8 mouse cellular contexts compared by ENCODE assay signal in the genomic region with DNA sequence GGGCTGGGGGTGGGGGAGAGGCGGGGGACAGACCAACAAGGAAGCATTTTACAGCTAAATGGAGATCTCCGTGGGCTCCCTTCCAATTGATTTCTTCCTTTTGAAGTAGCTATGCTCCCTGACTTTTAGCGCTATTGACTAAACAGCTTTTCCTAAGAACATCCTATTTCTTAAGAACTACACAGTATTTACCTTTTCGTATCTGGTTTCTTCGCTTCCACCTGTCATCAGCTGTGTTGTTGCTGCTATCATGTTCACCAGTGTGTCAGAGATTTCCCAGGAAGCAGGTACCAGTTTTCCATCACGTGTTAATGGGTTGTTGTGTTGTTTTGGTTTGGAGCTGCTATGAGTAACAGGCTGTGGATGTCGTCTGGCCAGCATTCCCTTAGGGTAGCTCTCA. TPM values are rescaled to one million over a fixed set of nuclear protein-coding genes. Genes with fewer than 3 reads are reported as not detected.
DNase-seq lines count a peak whose midpoint lies in the region; ATAC-seq and TF ChIP-seq lines count a peak whose summit lies in the region.

Natd1 (minus strand) TSS at position 260 of the 400 bp plus-strand sequence.

- DNase-seq in lung, adult 2 months = no peak
- no peak for DNase-seq in lung, postnatal 14 days
- no peak for DNase-seq in left cerebral cortex, postnatal 4 days
- DNase-seq in thymus, postnatal 36 days = no peak

- intact Hi-C loops in left cerebral cortex, postnatal 4 days (cut with DNase I) = no loop called here

- no peak for TF ChIP-seq POLR2A in lung, adult 2 months (IDR thresholded peaks at IDR 0.05; ENCODE audit: borderline replicate concordance, extremely low read depth, low read depth, low read length)
- TF ChIP-seq POLR2A in bone marrow, adult 2 months (IDR thresholded peaks at IDR 0.05; ENCODE audit: borderline replicate concordance, control insufficient read depth, low read depth, low read length) = no peak

- H3K9ac ChIP-seq in heart, embryonic 11.5 days (ENCODE audit: low read depth, low read length) = peak within 1 kb of the TSS; percentile 88
- H3K9ac ChIP-seq in stomach, embryonic 14.5 days (replicated peaks; ENCODE audit: low read depth, low read length) = peak within 1 kb of the TSS; percentile 83

- H3K4me2 ChIP-seq in heart, embryonic 11.5 days = peak within 1 kb of the TSS; percentile 92
- H3K4me2 ChIP-seq in stomach, embryonic 14.5 days (replicated peaks; ENCODE audit: low read depth, low read length) = peak within 1 kb of the TSS; percentile 78

- H3K27me3 ChIP-seq in heart, embryonic 11.5 days (ENCODE audit: control insufficient read depth, insufficient read depth, low read length) = no peaks in the 10 kb centered on the region
- H3K27me3 ChIP-seq in stomach, embryonic 14.5 days (ENCODE audit: control insufficient read depth, insufficient read depth, low read length) = no peaks in the 10 kb centered on the region

- H3K9me3 ChIP-seq in heart, embryonic 11.5 days (replicated peaks; ENCODE audit: control insufficient read depth, low read length) = no peaks in the 10 kb centered on the region
- no peaks in the 10 kb centered on the region for H3K9me3 ChIP-seq in stomach, embryonic 14.5 days (ENCODE audit: control insufficient read depth, low read depth, low read length)

- ATAC-seq in heart, embryonic 11.5 days (replicated peaks; ENCODE audit: insufficient number of reproducible peaks, low FRiP score, low TSS enrichment) = no peak
- ATAC-seq in stomach, embryonic 14.5 days (ENCODE audit: insufficient number of reproducible peaks, insufficient read depth, low FRiP score, low read depth) = no peak
- ATAC-seq in CD4-positive, CD25-positive, alpha-beta regulatory T cell, adult 4 months = no peak

- peaks cover 16% of the 10 kb centered on the region for H3K4me1 ChIP-seq in lung, adult 2 months (ENCODE audit: control insufficient read depth, insufficient read depth, low read length)
- peaks cover 5% of the 10 kb centered on the region; the same call in 1 of the 2 replicates for H3K4me1 ChIP-seq in bone marrow, adult 2 months (ENCODE audit: control insufficient read depth, insufficient read depth, low read length)
- H3K4me1 ChIP-seq in heart, embryonic 11.5 days (ENCODE audit: control insufficient read depth, insufficient read depth, low read length) = peaks cover 30% of the 10 kb centered on the region
- H3K4me1 ChIP-seq in stomach, embryonic 14.5 days (ENCODE audit: control insufficient read depth, insufficient read depth, low read length) = peaks cover 16% of the 10 kb centered on the region

- H3K27ac ChIP-seq in bone marrow, adult 2 months (ENCODE audit: control insufficient read depth, insufficient read depth, low read depth, low read length, poor library complexity) = peak within 1 kb of the TSS; percentile 83
- peak within 1 kb of the TSS; percentile 80 for H3K27ac ChIP-seq in heart, embryonic 11.5 days (ENCODE audit: low read depth, low read length)
- 0 out of 2 replicates have a peak within 1 kb of the TSS, but pooled peaks have one; percentile 3 for H3K27ac ChIP-seq in stomach, embryonic 14.5 days (ENCODE audit: low read length)

- no peaks in the 10 kb centered on the region for H3K36me3 ChIP-seq in heart, embryonic 11.5 days (ENCODE audit: control insufficient read depth, insufficient read depth, low read length)
- no peaks in the 10 kb centered on the region for H3K36me3 ChIP-seq in stomach, embryonic 14.5 days (ENCODE audit: control insufficient read depth, insufficient read depth, low read length)

- WGBS in lung, adult 2 months = 30% methylated on average over 7 of the region's 7 CpGs
- WGBS in bone marrow, adult 2 months = 38% methylated on average over 7 of the region's 7 CpGs
- 30% methylated on average over 7 of the region's 7 CpGs for WGBS in heart, embryonic 11.5 days (ENCODE audit: insufficient replicate concordance)
- WGBS in stomach, embryonic 14.5 days = 30% methylated on average over 7 of the region's 7 CpGs

- peak within 1 kb of the TSS; percentile 74 for H3K4me3 ChIP-seq in lung, adult 2 months (replicated peaks; ENCODE audit: extremely low read depth, low read depth, low read length)
- H3K4me3 ChIP-seq in bone marrow, adult 2 months (replicated peaks; ENCODE audit: control insufficient read depth, low read depth, low read length) = peak within 1 kb of the TSS; percentile 85
- peak within 1 kb of the TSS; percentile 95 for H3K4me3 ChIP-seq in heart, embryonic 11.5 days (ENCODE audit: low read depth, low read length)
- H3K4me3 ChIP-seq in stomach, embryonic 14.5 days (ENCODE audit: low read depth, low read length) = peak within 1 kb of the TSS; percentile 94

- no peak for TF ChIP-seq CTCF in lung, adult 2 months (IDR thresholded peaks at IDR 0.05; ENCODE audit: insufficient read depth, low read length)
- TF ChIP-seq CTCF in bone marrow, adult 2 months (IDR thresholded peaks at IDR 0.05; ENCODE audit: control insufficient read depth, insufficient read depth, low read length) = no peak

RNA-seq across cellular contexts. Expression of gene Natd1, which starts in this region (rescaled TPM):
- 29.2 and 34.4 TPM in 2 replicates for polyA plus RNA-seq in lung, adult 2 months (2012; rRNA removed)
- polyA plus RNA-seq in bone marrow, adult 2 months (2011; ENCODE audit: insufficient read depth, insufficient read length, low replicate concordance, missing spikeins) = 6.6 and 9.1 TPM in 2 replicates
- polyA plus RNA-seq in heart, embryonic 11.5 days (2014; fragmentation: Nextera tagmentation; extraction: Ambion mirVana) = 20.2 and 23.9 TPM in 2 replicates
- 10 to 100 TPM; 22.8 to 29.3 TPM for total RNA-seq in left cerebral cortex, postnatal 4 days (2021)
- polyA plus RNA-seq in stomach, embryonic 14.5 days (2014; fragmentation: Nextera tagmentation; extraction: Ambion mirVana) = 14.7 and 16.7 TPM in 2 replicates
- 1 to 10 TPM; 6.9 to 9.9 TPM for polyA plus RNA-seq in CD4-positive, CD25-positive, alpha-beta regulatory T cell, adult 4 months (2017; shearing (Covaris generic))

Comparison
In these comparisons a context has a peak if more than half of its experiments do, and no peak if none do; other contexts are left out.
1. H3K27ac ChIP-seq: peak in every context shown above with its lines; median percentile 83 in bone marrow, adult 2 months; 80 in heart, embryonic 11.5 days; 3 in stomach, embryonic 14.5 days.